Mouse (Mus musculus) liver, adult 2 months (tissue): ENCODE data around the gene Kcnh7.

Experiments
- CTCF ChIP-seq: fragments of 200-500 bp; IDR thresholded peaks from 2 replicates; pipeline ENCODE4 v1.5.1; 2011; ENCODE audit warnings: low read depth, low read length, control low read depth
- POLR2A ChIP-seq: fragments of 200-500 bp; IDR thresholded peaks from 2 replicates; pipeline ENCODE4 v1.6.1; 2011; ENCODE audit warnings: low read length, control low read depth; ENCODE audit not compliant: insufficient read depth; ENCODE audit errors: extremely low read depth

GRCm38 (mm10) chr2:63009141-63009540 lies 174.9 kb downstream of the Kcnh7 start:
- TF ChIP-seq CTCF (no peak), POLR2A (no peak)
